Mouse (Mus musculus) hindbrain, embryonic 10.5 days (tissue): ENCODE measurements around the gene Gm4894. TPM values are rescaled to one million over a fixed set of nuclear protein-coding genes. Genes with fewer than 3 reads are reported as not detected.

Experiments used
- DNase-seq: peaks from one replicate; pipeline ENCODE4 v3.0.0-alpha.2; 2017; ENCODE audit warnings: low spot score
- H3K27ac ChIP-seq: fragments of 300-500 bp; sonication (generic); 2 replicates; pipeline ENCODE4 v1.5.1; 2016; ENCODE audit warnings: mild to moderate bottlenecking, moderate library complexity
- H3K27me3 ChIP-seq: fragments of 300-500 bp; sonication (generic); 2 replicates; pipeline ENCODE4 v1.6.1; 2016; ENCODE audit warnings: mild to moderate bottlenecking; ENCODE audit not compliant: poor library complexity, insufficient read depth, severe bottlenecking
- H3K36me3 ChIP-seq: fragments of 300-500 bp; sonication (generic); 2 replicates; pipeline ENCODE4 v1.6.1; 2016; ENCODE audit warnings: mild to moderate bottlenecking, moderate library complexity
- H3K4me1 ChIP-seq: fragments of 300-500 bp; sonication (generic); replicated peaks from 2 replicates; pipeline ENCODE4 v1.6.1; 2016; ENCODE audit warnings: mild to moderate bottlenecking
- H3K4me3 ChIP-seq: fragments of 300-500 bp; sonication (generic); 2 replicates; pipeline ENCODE4 v1.5.1; 2016; ENCODE audit warnings: mild to moderate bottlenecking, moderate library complexity
- H3K9me3 ChIP-seq: fragments of 300-500 bp; sonication (generic); 2 replicates; pipeline ENCODE4 v1.6.1; 2016; ENCODE audit warnings: mild to moderate bottlenecking, moderate library complexity
- WGBS: fragments of 180-500 bp; shearing (Covaris S2); methylation state at CpG from one replicate; pipeline ENCODE4 v1.1.7; 2016; 5-methylcytosine and 5-hydroxymethylcytosine counted together
- polyA plus RNA-seq: library from polyadenylated mRNA; unstranded; fragments of >200 nt; fragmentation: Nextera tagmentation; extraction: Ambion mirVana; gene quantifications from 2 replicates; pipeline ENCODE4 v1.2.1, GENCODE M21; 2016

Gene Gm4894
- polyA plus RNA-seq, 1 experiment from 2014 or later, result not detected

DNA sequence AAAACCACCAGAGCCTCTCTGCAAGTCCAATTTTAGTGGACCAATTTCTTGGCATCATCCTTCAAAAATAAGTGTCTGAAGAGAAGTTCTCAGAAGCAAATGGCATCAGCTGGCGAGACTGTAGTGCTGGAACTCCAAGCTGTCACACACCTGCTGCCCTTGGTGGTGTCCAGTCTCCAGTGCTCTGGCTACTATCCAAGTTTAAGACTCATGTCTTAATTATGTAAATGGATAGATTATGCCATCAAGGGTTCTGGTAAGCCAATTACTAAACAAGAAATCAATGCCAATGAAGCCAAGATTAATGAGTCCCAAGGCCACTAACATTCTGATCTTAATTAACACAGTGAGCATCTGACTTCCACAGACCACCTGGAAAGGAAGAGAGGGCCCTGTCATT is 44.8 kb downstream of the Gm4894 start:
- H3K27me3 ChIP-seq, result no peaks in the 10 kb centered on the region
- no peak for DNase-seq
- no peak overlapping the region for H3K27ac ChIP-seq
- H3K4me1 ChIP-seq, result no peaks in the 10 kb centered on the region
- H3K4me3 ChIP-seq, result no peak overlapping the region
- WGBS, result 82% methylated on average over 1 of the region's 1 CpGs
- no peaks in the 10 kb centered on the region for H3K9me3 ChIP-seq
- no peaks in the 10 kb centered on the region for H3K36me3 ChIP-seq

DNA sequence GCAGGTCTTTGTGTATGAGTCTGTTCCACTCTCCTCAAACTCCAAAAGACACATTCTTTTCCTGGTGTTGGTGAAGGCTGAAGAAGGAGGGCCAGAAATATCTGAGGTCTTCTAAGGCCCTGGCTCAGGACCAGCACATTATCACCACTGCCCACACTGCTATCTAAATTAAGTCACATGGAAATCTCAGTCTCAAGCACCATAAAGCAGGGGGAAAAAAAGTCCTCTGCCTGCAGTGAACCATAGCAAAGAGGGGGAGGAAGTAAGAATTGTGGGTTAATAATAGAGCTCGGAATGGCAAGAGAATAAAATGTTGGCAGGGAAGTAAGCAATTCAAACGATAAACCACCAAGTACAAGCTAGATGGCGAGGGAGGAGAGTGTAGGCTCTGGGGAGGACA is 57.2 kb downstream of the Gm4894 start:
- H3K4me3 ChIP-seq, result no peak overlapping the region
- no peaks in the 10 kb centered on the region for H3K4me1 ChIP-seq
- no peak for DNase-seq
- H3K27ac ChIP-seq, result no peak overlapping the region
- WGBS, result 77% methylated on average over 3 of the region's 3 CpGs
- no peaks in the 10 kb centered on the region for H3K27me3 ChIP-seq
- H3K9me3 ChIP-seq, result no peaks in the 10 kb centered on the region
- no peaks in the 10 kb centered on the region for H3K36me3 ChIP-seq

DNA sequence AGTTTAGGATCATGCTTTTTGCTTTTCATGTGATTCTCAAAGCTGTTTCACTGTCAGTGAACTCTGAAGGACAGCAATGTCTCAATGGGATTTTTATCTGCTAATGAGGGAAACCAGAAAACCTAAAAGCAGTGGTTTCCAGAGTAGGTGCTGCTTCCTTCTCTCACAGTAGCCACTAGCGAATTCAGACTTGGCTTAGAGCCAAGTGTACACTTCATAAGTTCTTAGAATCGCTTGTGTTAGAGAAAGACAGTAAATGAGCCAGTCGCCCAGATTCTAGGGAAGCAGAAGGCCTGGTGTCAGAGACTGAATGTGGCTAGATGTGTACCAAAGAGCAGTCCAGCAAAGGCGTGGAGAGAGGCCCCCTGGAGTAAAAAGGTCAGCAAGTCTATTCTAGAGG is 60.5 kb downstream of the Gm4894 start:
- Histone ChIP-seq H3K27me3 (no peaks in the 10 kb centered on the region), H3K27ac (no peak overlapping the region), H3K4me1 (no peaks in the 10 kb centered on the region), H3K9me3 (no peaks in the 10 kb centered on the region), H3K4me3 (no peak overlapping the region), H3K36me3 (no peaks in the 10 kb centered on the region)
- WGBS, result 79% methylated on average over 4 of the region's 4 CpGs
- DNase-seq, result no peak

DNA sequence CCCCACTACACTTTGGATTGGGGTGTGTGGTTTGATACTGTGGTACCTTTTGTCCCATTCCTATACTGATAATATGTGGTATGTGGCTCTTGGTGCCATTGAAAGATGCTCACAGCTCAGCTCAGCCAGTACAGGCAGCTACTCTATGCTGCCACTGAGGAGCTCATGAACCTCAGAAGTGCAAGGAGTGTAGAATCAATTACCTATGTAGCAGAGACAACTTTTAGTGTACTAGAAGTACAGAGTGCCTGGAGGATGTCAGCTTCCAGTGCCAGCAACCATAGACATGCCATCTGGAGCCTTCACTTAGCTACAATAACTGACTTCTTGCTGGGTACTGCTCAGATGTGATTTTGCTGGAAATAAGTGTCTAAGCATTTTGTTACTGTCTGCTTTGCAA is 68.3 kb downstream of the Gm4894 start:
- Histone ChIP-seq H3K27me3 (no peaks in the 10 kb centered on the region), H3K4me1 (no peaks in the 10 kb centered on the region), H3K9me3 (no peaks in the 10 kb centered on the region), H3K36me3 (no peaks in the 10 kb centered on the region), H3K4me3 (no peak overlapping the region), H3K27ac (no peak overlapping the region)
- DNase-seq, result no peak

Other genes starting within 250 kb of the Gm4894 start
- gene Zw10, start 194.9 kb upstream of the Gm4894 start, polyA plus RNA-seq, result 48.0 and 53.4 TPM in 2 replicates
- gene Tmprss5, start 169.3 kb upstream of the Gm4894 start, polyA plus RNA-seq, result 0.57 and 0.81 TPM in 2 replicates
- 1.2 and 1.3 TPM in 2 replicates for gene Drd2, start 90.1 kb downstream of the Gm4894 start, polyA plus RNA-seq
- not detected in 2 replicates for gene Ankk1, start 176.5 kb downstream of the Gm4894 start, polyA plus RNA-seq
- 1.9 and 2.7 TPM in 2 replicates for gene Ttc12, start 235.7 kb downstream of the Gm4894 start, polyA plus RNA-seq